Mouse (Mus musculus) macrophage (primary cell): ENCODE measurements around the gene 4921524J17Rik. TPM values are rescaled to one million over a fixed set of nuclear protein-coding genes. Genes with fewer than 3 reads are reported as not detected.

Source experiments
- H3K27ac ChIP-seq: fragments of 350-480 bp; formaldehyde crosslinking; 2 replicates; pipeline ENCODE4 v1.9.0; 2021
- H3K36me3 ChIP-seq: fragments of 350-480 bp; formaldehyde crosslinking; 2 replicates; pipeline ENCODE4 v1.9.0; 2021; ENCODE audit errors: inconsistent target
- H3K4me3 ChIP-seq: fragments of 350-480 bp; formaldehyde crosslinking; 2 replicates; pipeline ENCODE4 v1.9.0; 2021; ENCODE audit errors: inconsistent target
- H3K79me2 ChIP-seq: fragments of 350-480 bp; formaldehyde crosslinking; 2 replicates; pipeline ENCODE4 v1.9.0; 2021; ENCODE audit errors: inconsistent target
- WGBS: methylation state at CpG from one replicate; pipeline ENCODE4 v1.1.7; 2026; ENCODE audit warnings: inconsistent platforms; ENCODE audit not compliant: missing documents; 5-methylcytosine and 5-hydroxymethylcytosine counted together
- polyA plus RNA-seq: library from polyadenylated mRNA; stranded (reverse); fragments of 250-400 nt; gene quantifications from 3 replicates; pipeline ENCODE4 v1.2.4, GENCODE M21; 2018; ENCODE audit warnings: inconsistent platforms

4921524J17Rik gene
- polyA plus RNA-seq, 1 experiment from 2014 or later, result 28.1 TPM

- H3K79me2 ChIP-seq, result no peaks in the 10 kb centered on the region
- WGBS, result 49% methylated on average over 8 of the region's 8 CpGs
- no peaks in the 10 kb centered on the region for H3K36me3 ChIP-seq
- H3K4me3 ChIP-seq, result no peak overlapping the region
- H3K27ac ChIP-seq, result no peak overlapping the region
These were observed 51.8 kb downstream of the 4921524J17Rik start for GRCm38 (mm10) chr8:85380824-85381209.

- H3K79me2 ChIP-seq, result no peaks in the 10 kb centered on the region
- H3K36me3 ChIP-seq, result no peaks in the 10 kb centered on the region
- H3K4me3 ChIP-seq, result no peak overlapping the region
- 80% methylated on average over 10 of the region's 10 CpGs for WGBS
- no peak overlapping the region for H3K27ac ChIP-seq
These were observed 52.4 kb downstream of the 4921524J17Rik start for GRCm38 (mm10) chr8:85380123-85380823.

- Histone ChIP-seq H3K4me3 (no peak overlapping the region), H3K79me2 (no peaks in the 10 kb centered on the region), H3K27ac (no peak overlapping the region), H3K36me3 (no peaks in the 10 kb centered on the region)
- WGBS, result 80% methylated on average over 1 of the region's 2 CpGs
These were observed 53.4 kb downstream of the 4921524J17Rik start for GRCm38 (mm10) chr8:85379142-85379781.

GRCm38 (mm10) chr8:85376516-85376915, 56.1 kb downstream of the 4921524J17Rik start:
- Histone ChIP-seq H3K4me3 (no peak overlapping the region), H3K27ac (no peak overlapping the region), H3K36me3 (no peaks in the 10 kb centered on the region), H3K79me2 (no peaks in the 10 kb centered on the region)
- 63% methylated on average over 3 of the region's 3 CpGs for WGBS

- Histone ChIP-seq H3K27ac (no peak overlapping the region), H3K36me3 (no peaks in the 10 kb centered on the region), H3K4me3 (no peak overlapping the region), H3K79me2 (no peaks in the 10 kb centered on the region)
- 88% methylated on average over 3 of the region's 4 CpGs for WGBS
These were observed 58.3 kb downstream of the 4921524J17Rik start for GRCm38 (mm10) chr8:85374286-85374685.

- Histone ChIP-seq H3K36me3 (no peaks in the 10 kb centered on the region), H3K79me2 (no peaks in the 10 kb centered on the region), H3K4me3 (no peak overlapping the region), H3K27ac (no peak overlapping the region)
- 9% methylated on average over 5 of the region's 5 CpGs for WGBS
These were observed 59.1 kb downstream of the 4921524J17Rik start for GRCm38 (mm10) chr8:85373435-85374039.

- Histone ChIP-seq H3K27ac (no peak overlapping the region), H3K36me3 (no peaks in the 10 kb centered on the region), H3K4me3 (no peak overlapping the region), H3K79me2 (no peaks in the 10 kb centered on the region)
- 100% methylated on average over 1 of the region's 1 CpGs for WGBS
These were observed 60.2 kb downstream of the 4921524J17Rik start for GRCm38 (mm10) chr8:85372465-85372839.

- WGBS, result 58% methylated on average over 5 of the region's 5 CpGs
- no peaks in the 10 kb centered on the region for H3K36me3 ChIP-seq
- no peak overlapping the region for H3K27ac ChIP-seq
- no peak overlapping the region for H3K4me3 ChIP-seq
- H3K79me2 ChIP-seq, result no peaks in the 10 kb centered on the region
These were observed 60.7 kb downstream of the 4921524J17Rik start for GRCm38 (mm10) chr8:85371736-85372464.

- Histone ChIP-seq H3K79me2 (no peaks in the 10 kb centered on the region), H3K4me3 (no peak overlapping the region), H3K36me3 (no peaks in the 10 kb centered on the region), H3K27ac (no peak overlapping the region)
- 84% methylated on average over 6 of the region's 6 CpGs for WGBS
These were observed 67.5 kb downstream of the 4921524J17Rik start for GRCm38 (mm10) chr8:85365176-85365575.

- WGBS, result 87% methylated on average over 11 of the region's 11 CpGs
- Histone ChIP-seq H3K79me2 (no peaks in the 10 kb centered on the region), H3K4me3 (no peak overlapping the region), H3K36me3 (no peaks in the 10 kb centered on the region), H3K27ac (no peak overlapping the region)
These were observed 68.0 kb downstream of the 4921524J17Rik start for GRCm38 (mm10) chr8:85364628-85365027.

GRCm38 (mm10) chr8:85363406-85363805, 69.2 kb downstream of the 4921524J17Rik start:
- no peak overlapping the region for H3K27ac ChIP-seq
- no peaks in the 10 kb centered on the region for H3K36me3 ChIP-seq
- no peaks in the 10 kb centered on the region for H3K79me2 ChIP-seq
- 88% methylated on average over 6 of the region's 6 CpGs for WGBS
- no peak overlapping the region for H3K4me3 ChIP-seq

- no peaks in the 10 kb centered on the region for H3K36me3 ChIP-seq
- H3K27ac ChIP-seq, result no peak overlapping the region
- H3K4me3 ChIP-seq, result no peak overlapping the region
- H3K79me2 ChIP-seq, result no peaks in the 10 kb centered on the region
- WGBS, result 88% methylated on average over 4 of the region's 4 CpGs
These were observed 70.4 kb downstream of the 4921524J17Rik start for GRCm38 (mm10) chr8:85362211-85362610.
